Mouse (Mus musculus): Measurements from ENCODE around the gene Klk1b4.

Klk1b4 gene

GRCm38 (mm10) chr7:44254930-44255329, 47.7 kb downstream of the Klk1b4 start:
- no peak for DNase-seq

GRCm38 (mm10) chr7:44257278-44257677, 50.0 kb downstream of the Klk1b4 start, which contains the start of gene Acp4:
Acp4 (minus strand) TSS chr7:44257378.
- no peak for DNase-seq

- DNase-seq: no peak
These were observed 53.2 kb downstream of the Klk1b4 start for GRCm38 (mm10) chr7:44260410-44260809.

- DNase-seq: no peak
These were observed 53.9 kb downstream of the Klk1b4 start, which contains the start of gene Gm15517 for GRCm38 (mm10) chr7:44261147-44261546. Gm15517 (plus strand) TSS chr7:44261447.
